Mouse (Mus musculus): ENCODE measurements around the gene Aph1a. TPM values are rescaled to one million over a fixed set of nuclear protein-coding genes. Genes with fewer than 3 reads are reported as not detected.
"Not testable (repeated sequence)": the region's sequence is repeated elsewhere in the genome, so short reads cannot be mapped to it uniquely, and the experiment has no call there.

Gene Aph1a
- polyA plus RNA-seq, 1 experiment = 102 TPM

DNA sequence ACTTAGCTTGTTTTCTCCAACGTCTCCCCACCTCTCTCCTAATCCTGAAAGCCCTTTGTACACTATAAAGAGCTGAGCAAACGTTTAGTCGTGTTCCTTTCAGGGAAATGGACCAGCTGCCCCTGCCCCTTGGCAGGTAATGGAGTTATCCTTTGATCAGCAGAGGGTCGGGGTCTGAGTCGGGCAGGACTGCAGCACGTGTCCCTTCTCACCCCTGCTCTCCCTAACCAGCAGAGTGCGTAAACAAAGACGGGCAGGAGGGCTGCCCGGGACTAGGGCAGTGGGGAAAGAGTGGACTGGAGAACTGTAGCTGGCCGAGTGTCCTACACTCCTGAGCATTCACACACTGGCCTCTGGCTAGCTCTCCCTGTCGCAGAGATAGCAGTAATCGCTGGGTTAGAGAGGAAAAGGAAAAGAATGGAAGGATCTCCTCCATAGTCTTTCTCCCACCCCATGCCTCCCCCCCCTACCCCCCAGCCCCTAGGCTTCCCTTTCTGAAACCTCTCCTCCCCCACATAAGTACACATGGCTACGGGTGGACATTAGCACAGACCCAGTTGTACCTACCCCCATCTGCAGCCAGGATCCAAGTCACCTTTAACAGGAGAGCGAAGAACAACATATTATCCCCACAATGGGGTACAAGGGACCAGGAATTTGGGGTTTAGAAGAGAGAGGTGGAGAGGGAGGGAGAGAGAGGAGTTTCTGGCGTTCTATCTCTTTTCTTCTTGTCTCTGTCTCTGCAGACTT lies 10.2 kb downstream of the Aph1a start:
- TF ChIP-seq CTCF (IDR thresholded peaks at IDR 0.05; ENCODE audit: borderline replicate concordance, extremely low read depth, insufficient read depth, insufficient read length) (no peak), POLR2A (IDR thresholded peaks at IDR 0.05; ENCODE audit: borderline replicate concordance, extremely low read depth, insufficient read depth, insufficient read length, poor library complexity, severe bottlenecking) (no peak)
- DNase-seq (ENCODE audit: low read depth) = peak; percentile 20

DNA sequence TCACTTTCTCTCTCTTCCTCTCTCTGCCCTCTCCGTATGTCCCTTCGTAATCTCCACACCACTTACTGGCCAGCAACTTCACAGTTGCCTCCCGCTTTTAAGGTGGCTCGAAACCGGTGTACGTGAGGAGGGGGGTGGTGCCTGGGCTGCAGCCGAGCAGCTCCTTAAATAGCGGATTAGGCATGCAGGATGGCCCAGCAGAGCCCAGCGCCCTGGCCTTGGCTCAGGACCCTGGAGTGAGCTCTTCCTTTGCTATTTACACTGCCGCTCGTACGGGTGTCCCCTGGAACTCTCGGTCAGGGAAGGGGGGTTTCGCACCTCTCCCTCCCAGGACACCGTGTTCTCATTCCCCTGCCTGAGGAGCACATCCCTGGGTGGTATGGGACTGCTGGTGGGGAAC lies 10.8 kb downstream of the Aph1a start, which contains the start of gene Car14:
TSS of gene Car14 (minus strand) at position 124 of the 400 bp plus-strand sequence.
- TF ChIP-seq CTCF (IDR thresholded peaks at IDR 0.05; ENCODE audit: borderline replicate concordance, extremely low read depth, insufficient read depth, insufficient read length) (no peak), POLR2A (IDR thresholded peaks at IDR 0.05; ENCODE audit: borderline replicate concordance, extremely low read depth, insufficient read depth, insufficient read length, poor library complexity, severe bottlenecking) (no peak)

DNA sequence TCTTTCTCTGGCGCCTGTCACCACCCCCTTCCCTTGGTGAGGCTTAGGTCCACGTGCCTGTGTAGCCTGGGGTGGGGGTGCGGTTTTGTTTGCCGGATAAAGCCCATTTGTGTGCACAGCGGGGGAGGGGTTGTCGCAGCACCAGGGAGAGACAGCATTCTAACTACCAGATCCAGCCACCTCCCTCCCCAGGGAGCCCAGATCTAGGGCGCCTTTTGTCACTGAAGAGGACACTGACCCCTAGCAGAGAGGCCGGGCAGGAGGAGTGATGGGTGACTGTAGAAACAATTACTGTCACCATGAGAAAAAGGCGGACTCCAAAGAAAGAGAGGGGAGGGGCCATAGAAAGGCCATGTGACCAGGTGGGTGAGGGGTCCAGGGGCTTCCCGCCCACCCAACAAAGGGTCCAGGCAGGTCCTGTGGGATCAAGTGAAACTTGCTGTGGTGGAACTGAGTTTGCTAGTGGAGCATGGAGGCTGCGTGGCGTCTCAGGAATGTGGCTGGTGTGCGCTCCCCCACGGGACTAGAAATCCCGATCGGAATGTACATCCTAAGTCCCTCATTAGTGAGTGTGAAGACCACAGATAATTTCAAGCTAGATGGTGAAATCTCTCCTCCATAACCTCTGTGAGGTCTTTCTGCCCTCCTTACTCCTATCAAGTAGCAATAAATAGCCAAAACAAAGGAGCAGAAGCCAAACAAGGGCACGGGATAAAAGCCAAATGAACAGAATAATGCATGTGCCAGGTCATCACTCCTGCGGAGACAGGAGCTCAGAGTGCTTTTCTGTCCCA lies 11.6 kb downstream of the Aph1a start:
- peak; percentile 76 for DNase-seq (ENCODE audit: low read depth)
- TF ChIP-seq POLR2A (IDR thresholded peaks at IDR 0.05; ENCODE audit: borderline replicate concordance, extremely low read depth, insufficient read depth, insufficient read length, poor library complexity, severe bottlenecking) (no peak), CTCF (IDR thresholded peaks at IDR 0.05; ENCODE audit: borderline replicate concordance, extremely low read depth, insufficient read depth, insufficient read length) (no peak)

More for the DNA sequence above, 10.8 kb downstream of the Aph1a start, which contains the start of gene Car14:
- DNase-seq (ENCODE audit: low read depth) = peak; percentile 47

DNA sequence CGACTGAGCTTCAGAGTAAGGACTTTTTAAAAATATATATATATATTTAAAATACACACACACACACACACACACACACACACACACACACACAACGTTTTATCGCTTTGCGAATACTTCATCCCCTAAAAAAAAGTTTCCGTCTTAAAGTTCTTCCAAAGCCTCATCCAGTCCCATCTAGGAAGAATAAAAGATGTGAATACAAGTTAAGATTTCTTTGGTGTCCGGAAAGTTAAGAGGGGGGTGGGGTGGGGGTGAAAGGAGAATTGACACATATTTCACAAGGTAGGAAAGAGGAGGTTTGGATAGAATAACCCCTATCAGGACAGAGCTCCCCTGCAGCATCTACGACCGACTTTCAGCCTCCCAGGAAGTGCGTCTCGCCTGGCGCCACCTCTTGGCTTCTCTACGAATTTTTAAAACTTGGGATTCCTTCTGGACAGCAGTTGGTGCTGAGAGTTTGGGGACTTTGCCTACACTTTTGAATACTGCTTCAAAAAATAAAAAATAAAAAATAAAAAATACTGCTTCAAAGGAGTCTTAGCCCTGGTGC lies 12.2 kb downstream of the Aph1a start:
- TF ChIP-seq CTCF (IDR thresholded peaks at IDR 0.05; ENCODE audit: borderline replicate concordance, extremely low read depth, insufficient read depth, insufficient read length) = peak; percentile 66
- TF ChIP-seq POLR2A (IDR thresholded peaks at IDR 0.05; ENCODE audit: borderline replicate concordance, extremely low read depth, insufficient read depth, insufficient read length, poor library complexity, severe bottlenecking) = no peak
- peak; percentile 73 for DNase-seq (ENCODE audit: low read depth)

DNA sequence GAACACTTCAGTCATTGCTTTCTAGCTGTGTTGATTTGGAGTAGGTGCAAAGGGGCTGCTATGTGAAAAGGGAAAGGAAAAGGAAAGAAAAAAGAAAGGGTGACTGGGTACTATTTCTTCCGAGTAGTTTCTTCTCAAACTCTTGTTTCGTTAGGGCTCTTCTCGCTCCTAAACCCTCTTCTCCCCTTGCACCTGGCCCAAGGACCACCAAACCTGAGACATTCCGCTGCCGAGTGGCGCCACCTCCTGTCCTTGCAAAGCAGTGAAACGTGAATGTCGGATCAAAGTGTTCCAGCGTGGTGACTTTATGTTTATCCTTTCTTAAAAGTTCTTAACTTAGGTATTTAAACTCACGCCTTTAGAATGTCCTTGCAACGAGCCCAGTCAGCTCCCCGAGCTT lies 13.1 kb downstream of the Aph1a start:
- TF ChIP-seq CTCF (IDR thresholded peaks at IDR 0.05; ENCODE audit: borderline replicate concordance, extremely low read depth, insufficient read depth, insufficient read length) (peak; percentile 86), POLR2A (IDR thresholded peaks at IDR 0.05; ENCODE audit: borderline replicate concordance, extremely low read depth, insufficient read depth, insufficient read length, poor library complexity, severe bottlenecking) (no peak)
- peak; percentile 70 for DNase-seq (ENCODE audit: low read depth)

DNA sequence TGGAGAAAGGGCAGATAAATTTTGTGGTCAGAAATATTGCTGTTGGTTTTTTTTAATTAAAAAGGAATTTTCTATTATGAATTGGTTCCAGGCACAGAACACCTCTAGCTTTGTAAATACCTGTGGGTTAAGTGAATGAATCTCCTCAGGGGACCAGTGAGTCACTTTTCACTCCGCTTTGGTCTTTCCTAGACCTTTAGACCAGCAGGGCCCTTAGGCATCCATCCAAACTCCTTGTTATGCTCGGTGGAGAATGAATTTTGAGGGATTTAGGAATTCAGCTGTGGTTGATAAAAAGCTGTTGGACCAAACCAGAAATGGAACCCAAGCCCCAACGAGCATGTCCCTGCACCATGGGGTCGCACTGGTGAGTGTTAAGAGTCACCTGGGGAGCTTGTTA lies 13.8 kb downstream of the Aph1a start:
- no peak for DNase-seq (ENCODE audit: low read depth)
- TF ChIP-seq POLR2A (IDR thresholded peaks at IDR 0.05; ENCODE audit: borderline replicate concordance, extremely low read depth, insufficient read depth, insufficient read length, poor library complexity, severe bottlenecking) (no peak), CTCF (IDR thresholded peaks at IDR 0.05; ENCODE audit: borderline replicate concordance, extremely low read depth, insufficient read depth, insufficient read length) (no peak)

DNA sequence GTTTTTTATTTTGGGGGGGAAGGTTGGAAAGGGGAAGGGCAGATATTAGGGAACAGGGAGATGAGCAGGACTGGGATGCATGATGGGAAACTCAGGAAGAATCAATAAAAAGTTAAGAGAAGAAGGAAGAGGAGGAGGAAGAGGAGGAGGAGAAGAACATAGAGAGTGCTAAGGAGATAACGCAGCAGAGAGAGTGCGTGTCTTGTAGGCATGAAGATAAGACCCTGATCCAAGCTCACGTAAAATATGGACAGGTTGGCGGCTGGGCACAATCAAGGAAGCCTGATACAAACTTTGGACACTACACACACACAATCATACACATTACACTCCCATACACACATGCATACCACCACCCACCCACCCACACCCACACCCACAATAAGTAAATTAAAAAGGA lies 20.9 kb downstream of the Aph1a start:
- no peak for DNase-seq (ENCODE audit: low read depth)
- TF ChIP-seq POLR2A (IDR thresholded peaks at IDR 0.05; ENCODE audit: borderline replicate concordance, extremely low read depth, insufficient read depth, insufficient read length, poor library complexity, severe bottlenecking) (no peak), CTCF (IDR thresholded peaks at IDR 0.05; ENCODE audit: borderline replicate concordance, extremely low read depth, insufficient read depth, insufficient read length) (no peak)

DNA sequence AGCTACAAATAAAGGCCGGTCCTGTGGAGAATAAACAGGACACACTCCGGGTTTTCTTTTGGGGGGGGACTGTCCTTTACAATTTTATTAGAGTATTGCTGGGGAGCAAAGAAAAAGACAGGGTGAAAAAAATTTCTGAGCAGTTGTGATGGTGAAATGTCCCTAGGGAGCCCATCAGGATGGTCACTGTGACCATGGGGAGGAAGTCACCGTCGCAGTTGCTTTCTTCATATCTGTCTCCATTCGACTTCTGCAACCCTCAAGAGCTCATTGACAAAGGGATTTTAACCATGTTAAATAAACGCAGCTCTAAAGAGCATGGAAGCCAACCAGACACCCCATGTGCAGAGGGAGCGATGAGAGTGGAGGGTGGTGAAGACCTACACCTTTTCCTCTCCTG lies 23.0 kb downstream of the Aph1a start:
- TF ChIP-seq POLR2A (IDR thresholded peaks at IDR 0.05; ENCODE audit: borderline replicate concordance, extremely low read depth, insufficient read depth, insufficient read length, poor library complexity, severe bottlenecking) (no peak), CTCF (IDR thresholded peaks at IDR 0.05; ENCODE audit: borderline replicate concordance, extremely low read depth, insufficient read depth, insufficient read length) (no peak)

DNA sequence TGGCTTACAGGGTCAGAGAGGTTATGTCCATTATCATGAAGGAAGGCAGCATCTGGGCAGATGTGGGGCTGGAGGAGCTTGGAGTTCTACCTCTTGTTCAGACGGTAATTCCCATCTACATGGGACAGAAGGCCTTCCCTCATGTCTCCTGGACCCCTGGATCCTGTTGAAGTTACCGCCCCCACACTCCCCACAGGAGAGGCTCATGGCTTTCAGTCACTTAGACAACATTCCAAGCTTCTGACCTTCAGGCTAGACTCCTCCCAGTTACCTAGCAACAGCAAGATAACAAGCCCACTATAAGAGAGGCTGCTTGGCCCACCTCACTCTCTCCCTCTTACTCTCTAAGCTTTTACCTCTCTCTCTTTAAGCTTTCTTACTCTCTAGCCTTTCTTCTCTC lies 26.8 kb downstream of the Aph1a start:
- DNase-seq (ENCODE audit: low read depth) = not testable (repeated sequence)

More for the DNA sequence above, 23.0 kb downstream of the Aph1a start:
- no peak for DNase-seq (ENCODE audit: low read depth)

DNA sequence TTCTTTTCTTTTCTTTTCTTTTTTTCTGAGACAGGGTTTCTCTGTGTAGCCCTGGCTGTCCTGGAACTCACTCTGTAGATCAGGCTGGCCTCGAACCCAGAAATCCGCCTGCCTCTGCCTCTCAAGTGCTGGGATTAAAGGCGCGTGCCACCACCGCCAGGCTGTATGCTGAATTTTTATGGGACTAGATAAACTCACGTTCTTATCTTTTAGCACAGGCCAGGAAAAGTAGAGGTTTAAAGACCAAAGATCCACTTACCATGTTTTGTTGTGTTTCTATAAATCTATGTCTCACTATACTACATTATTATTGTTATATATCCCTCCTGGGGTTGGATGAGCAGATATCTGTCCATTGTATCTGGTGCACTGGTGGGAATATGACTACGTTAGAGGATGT lies 29.7 kb downstream of the Aph1a start:
- not testable (repeated sequence) for DNase-seq (ENCODE audit: low read depth)

DNA sequence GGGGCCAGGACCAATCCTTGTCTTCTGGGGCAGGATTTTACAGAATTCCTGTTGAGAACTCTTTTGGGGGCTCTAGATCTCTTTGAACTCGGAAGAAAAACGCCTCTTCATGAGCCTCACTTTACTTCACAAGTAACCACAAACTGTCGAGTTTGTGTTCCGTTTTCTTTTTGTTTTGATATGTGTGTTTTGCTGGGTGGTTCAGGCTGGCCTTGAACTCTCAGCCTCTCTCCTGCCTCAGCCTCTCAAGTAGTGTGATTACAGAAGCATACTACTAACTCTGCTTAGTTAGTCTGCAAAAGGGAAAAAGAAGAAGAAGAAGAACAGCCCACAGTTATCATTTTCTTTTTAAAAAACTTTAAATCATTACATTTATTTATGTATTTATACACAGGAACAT lies 30.4 kb downstream of the Aph1a start:
- DNase-seq (ENCODE audit: low read depth) = no peak
- TF ChIP-seq POLR2A (IDR thresholded peaks at IDR 0.05; ENCODE audit: borderline replicate concordance, extremely low read depth, insufficient read depth, insufficient read length, poor library complexity, severe bottlenecking) (no peak), CTCF (IDR thresholded peaks at IDR 0.05; ENCODE audit: borderline replicate concordance, extremely low read depth, insufficient read depth, insufficient read length) (no peak)

DNA sequence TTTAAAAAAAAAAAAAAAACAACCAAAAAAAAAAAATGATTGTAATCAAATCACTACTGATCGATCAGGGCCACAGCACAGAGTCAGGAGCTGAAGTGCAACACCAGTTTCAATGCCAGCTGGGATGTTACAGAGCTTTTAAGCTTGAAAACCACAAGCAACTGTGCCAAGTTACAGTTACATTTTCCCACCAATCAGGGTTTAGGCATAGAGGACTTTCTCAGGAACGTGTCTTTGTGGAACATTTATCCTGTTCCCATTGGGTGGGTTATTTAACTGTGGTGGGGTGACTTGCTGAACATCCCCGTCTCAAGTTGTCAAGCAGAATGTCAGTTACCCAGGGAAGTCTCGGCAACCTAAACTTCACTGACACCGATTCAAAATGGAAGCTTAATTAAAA lies 31.3 kb downstream of the Aph1a start:
- TF ChIP-seq POLR2A (IDR thresholded peaks at IDR 0.05; ENCODE audit: borderline replicate concordance, extremely low read depth, insufficient read depth, insufficient read length, poor library complexity, severe bottlenecking) (no peak), CTCF (IDR thresholded peaks at IDR 0.05; ENCODE audit: borderline replicate concordance, extremely low read depth, insufficient read depth, insufficient read length) (no peak)
- no peak for DNase-seq (ENCODE audit: low read depth)

All from brain, embryonic 14.5 days (tissue).